Mouse (Mus musculus): ENCODE measurements around the gene Mitf. TPM values are rescaled to one million over a fixed set of nuclear protein-coding genes. Genes with fewer than 3 reads are reported as not detected.

Gene Mitf
- polyA plus RNA-seq, 1 experiment from 2014 or later: 2.6 TPM

DNA sequence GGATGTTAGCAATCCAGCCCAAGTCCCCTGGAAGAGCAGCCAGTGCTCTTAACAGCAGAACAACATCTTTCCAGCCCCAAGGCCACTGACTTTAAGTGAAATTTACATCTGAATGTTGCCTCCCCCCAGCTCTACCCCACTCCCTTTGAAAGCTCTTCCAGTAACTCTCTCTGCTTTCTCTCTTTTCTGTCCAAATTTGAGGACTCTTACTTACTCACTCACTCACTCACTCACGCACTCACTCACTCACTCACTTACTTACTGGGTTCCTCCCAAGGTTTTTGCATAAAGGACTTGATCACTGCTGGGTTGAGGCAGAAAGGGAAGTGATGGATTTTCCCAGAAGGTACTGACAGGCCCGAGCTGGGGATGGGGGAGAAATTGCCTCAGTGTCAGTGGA, 154.9 kb downstream of the Mitf start:
- H3K27ac ChIP-seq (replicated peaks): no peak overlapping the region
- no peak for DNase-seq (ENCODE audit: low spot score)
- WGBS: 34% methylated on average over 2 of the region's 2 CpGs

DNA sequence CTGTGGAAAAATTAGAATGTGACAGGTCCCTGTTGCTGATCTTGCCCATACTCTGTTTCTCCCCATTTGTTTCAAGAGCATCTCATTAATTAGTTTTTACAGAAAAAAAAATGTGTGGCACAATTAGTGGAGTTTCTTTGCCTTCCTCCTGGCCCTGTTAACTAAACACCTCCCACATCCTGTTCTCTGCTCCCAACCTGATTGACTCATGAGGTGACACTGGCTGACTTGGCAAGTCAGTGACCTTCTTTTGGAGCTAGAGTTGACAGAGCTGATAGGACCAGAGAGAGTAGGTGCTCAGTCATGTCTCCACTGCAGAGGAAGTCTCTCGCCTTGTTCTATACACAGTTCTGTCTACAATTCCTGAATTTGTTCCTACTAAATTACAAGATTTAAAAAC, 155.5 kb downstream of the Mitf start:
- Histone ChIP-seq H3K27me3 (replicated peaks; ENCODE audit: low read depth, poor library complexity, severe bottlenecking) (no peaks in the 10 kb centered on the region), H3K27ac (replicated peaks) (no peak overlapping the region), H3K36me3 (replicated peaks) (no peaks in the 10 kb centered on the region), H3K9me3 (no peaks in the 10 kb centered on the region), H3K4me1 (peaks cover 14% of the 10 kb centered on the region; the same call in 1 of the 2 replicates), H3K4me3 (no peak overlapping the region)
- 82% methylated on average over 1 of the region's 1 CpGs for WGBS
- no peak for DNase-seq (ENCODE audit: low spot score)

More for the DNA sequence above, 154.9 kb downstream of the Mitf start:
- Histone ChIP-seq H3K4me1 (peaks cover 14% of the 10 kb centered on the region; the same call in 1 of the 2 replicates), H3K27me3 (replicated peaks; ENCODE audit: low read depth, poor library complexity, severe bottlenecking) (no peaks in the 10 kb centered on the region), H3K9me3 (no peaks in the 10 kb centered on the region), H3K4me3 (no peak overlapping the region), H3K36me3 (replicated peaks) (no peaks in the 10 kb centered on the region)

DNA sequence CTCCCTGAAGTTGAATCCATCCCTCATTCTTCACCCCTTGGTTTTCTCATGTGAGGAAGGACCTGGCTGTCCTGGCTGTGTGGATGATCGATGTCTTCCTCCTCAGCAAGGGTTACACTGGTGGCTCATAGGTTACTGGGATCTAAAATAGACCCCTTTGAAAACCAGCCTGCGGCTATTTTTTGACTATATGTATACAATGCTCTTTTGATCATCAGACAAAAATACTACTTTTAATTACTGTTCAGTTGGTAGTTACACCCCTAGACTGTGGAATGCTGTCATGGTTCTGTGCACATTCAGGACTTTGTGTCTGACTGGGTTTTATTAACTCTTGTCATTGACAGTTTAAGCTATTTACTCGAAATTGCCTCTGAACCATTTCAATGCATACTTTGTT, 157.9 kb downstream of the Mitf start:
- DNase-seq (ENCODE audit: low spot score): no peak
- H3K9me3 ChIP-seq: no peaks in the 10 kb centered on the region
- WGBS: 65% methylated on average over 3 of the region's 3 CpGs

GRCm38 (mm10) chr6:97981668-97982067, 174.8 kb downstream of the Mitf start:
- no peak overlapping the region for H3K4me3 ChIP-seq
- no peaks in the 10 kb centered on the region for H3K27me3 ChIP-seq (replicated peaks; ENCODE audit: low read depth, poor library complexity, severe bottlenecking)
- no peaks in the 10 kb centered on the region for H3K4me1 ChIP-seq
- 53% methylated on average over 9 of the region's 9 CpGs for WGBS
- no peak for DNase-seq (ENCODE audit: low spot score)
- no peak overlapping the region for H3K27ac ChIP-seq (replicated peaks)
- H3K36me3 ChIP-seq (replicated peaks): no peaks in the 10 kb centered on the region
- H3K9me3 ChIP-seq: no peaks in the 10 kb centered on the region

More for the DNA sequence above, 157.9 kb downstream of the Mitf start:
- Histone ChIP-seq H3K4me1 (peaks cover 14% of the 10 kb centered on the region; the same call in 1 of the 2 replicates), H3K4me3 (no peak overlapping the region), H3K36me3 (replicated peaks) (no peaks in the 10 kb centered on the region), H3K27ac (replicated peaks) (no peak overlapping the region), H3K27me3 (replicated peaks; ENCODE audit: low read depth, poor library complexity, severe bottlenecking) (no peaks in the 10 kb centered on the region)

DNA sequence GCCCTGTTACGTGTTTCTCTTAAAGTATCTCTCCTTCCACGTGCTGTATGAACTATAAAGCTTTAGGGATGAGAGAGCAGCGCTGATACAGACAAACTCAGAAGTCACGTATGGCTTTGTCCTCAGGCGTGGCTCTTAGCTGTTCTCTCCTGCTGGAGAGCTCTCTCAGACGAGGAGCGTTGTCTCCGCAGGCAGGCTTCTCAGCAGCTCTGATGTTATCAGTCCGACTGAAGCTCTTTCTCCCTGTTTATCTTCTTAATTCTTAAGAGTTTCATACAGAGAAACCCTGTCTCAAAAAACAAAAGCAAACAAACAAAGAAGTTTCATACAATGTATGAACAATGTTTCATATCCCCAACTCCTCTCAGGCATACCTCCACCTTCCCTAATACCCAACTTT, 178.8 kb downstream of the Mitf start:
- H3K4me1 ChIP-seq: no peaks in the 10 kb centered on the region; the same call in 1 of the 2 replicates
- H3K27ac ChIP-seq (replicated peaks): no peak overlapping the region
- H3K27me3 ChIP-seq (replicated peaks; ENCODE audit: low read depth, poor library complexity, severe bottlenecking): no peaks in the 10 kb centered on the region
- no peaks in the 10 kb centered on the region for H3K36me3 ChIP-seq (replicated peaks)
- WGBS: 76% methylated on average over 9 of the region's 9 CpGs
- no peak overlapping the region for H3K4me3 ChIP-seq
- no peaks in the 10 kb centered on the region for H3K9me3 ChIP-seq
- DNase-seq (ENCODE audit: low spot score): no peak

- H3K9me3 ChIP-seq: no peaks in the 10 kb centered on the region
- H3K36me3 ChIP-seq (replicated peaks): no peaks in the 10 kb centered on the region
- no peak overlapping the region for H3K27ac ChIP-seq (replicated peaks)
- no peaks in the 10 kb centered on the region; the same call in 1 of the 2 replicates for H3K4me1 ChIP-seq
- 78% methylated on average over 3 of the region's 3 CpGs for WGBS
- H3K4me3 ChIP-seq: no peak overlapping the region
- no peak for DNase-seq (ENCODE audit: low spot score)
- H3K27me3 ChIP-seq (replicated peaks; ENCODE audit: low read depth, poor library complexity, severe bottlenecking): no peaks in the 10 kb centered on the region
Measured at GRCm38 (mm10) chr6:97986417-97986816, 179.6 kb downstream of the Mitf start.

- Histone ChIP-seq H3K36me3 (replicated peaks) (no peaks in the 10 kb centered on the region), H3K4me3 (no peak overlapping the region), H3K9me3 (no peaks in the 10 kb centered on the region), H3K27ac (replicated peaks) (no peak overlapping the region), H3K27me3 (replicated peaks; ENCODE audit: low read depth, poor library complexity, severe bottlenecking) (no peaks in the 10 kb centered on the region), H3K4me1 (peaks cover 3% of the 10 kb centered on the region; the same call in 1 of the 2 replicates)
- 93% methylated on average over 12 of the region's 12 CpGs for WGBS
- no peak for DNase-seq (ENCODE audit: low spot score)
Measured at GRCm38 (mm10) chr6:97993507-97993906, 186.7 kb downstream of the Mitf start.

DNA sequence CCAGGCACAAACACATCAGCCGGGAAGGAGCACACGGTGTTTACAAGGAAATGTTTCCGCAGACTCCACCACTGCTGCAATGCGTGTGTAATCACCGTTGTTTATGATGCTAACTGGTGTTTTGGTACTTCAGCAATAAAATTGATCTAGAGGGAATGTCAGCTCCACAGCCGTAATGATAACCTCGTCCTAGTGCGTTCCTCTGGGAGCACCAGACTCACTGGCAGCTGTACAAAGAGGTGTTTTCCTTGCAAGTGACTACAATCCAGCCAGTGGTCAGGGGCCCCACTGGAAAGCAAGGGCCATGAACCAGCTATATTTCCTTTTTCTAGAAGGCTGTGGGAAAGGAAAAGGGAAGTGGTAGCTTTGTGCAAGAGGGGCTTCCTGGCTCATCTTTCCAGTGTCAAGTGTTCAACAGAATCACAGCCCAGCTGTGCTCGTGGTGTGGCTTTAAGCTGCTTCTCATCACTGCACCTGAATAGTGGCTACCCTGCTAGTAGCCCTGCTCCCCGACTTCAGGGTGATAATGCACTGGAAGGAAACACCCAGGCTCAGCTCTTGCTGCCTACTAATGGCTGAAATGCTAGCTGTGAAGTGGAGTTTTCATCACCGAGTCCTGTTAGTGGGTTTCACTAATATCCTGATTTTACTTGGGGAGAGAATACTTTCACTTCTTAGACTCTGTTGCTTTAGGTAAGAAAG, 188.9 kb downstream of the Mitf start:
- WGBS: 80% methylated on average over 11 of the region's 11 CpGs

DNA sequence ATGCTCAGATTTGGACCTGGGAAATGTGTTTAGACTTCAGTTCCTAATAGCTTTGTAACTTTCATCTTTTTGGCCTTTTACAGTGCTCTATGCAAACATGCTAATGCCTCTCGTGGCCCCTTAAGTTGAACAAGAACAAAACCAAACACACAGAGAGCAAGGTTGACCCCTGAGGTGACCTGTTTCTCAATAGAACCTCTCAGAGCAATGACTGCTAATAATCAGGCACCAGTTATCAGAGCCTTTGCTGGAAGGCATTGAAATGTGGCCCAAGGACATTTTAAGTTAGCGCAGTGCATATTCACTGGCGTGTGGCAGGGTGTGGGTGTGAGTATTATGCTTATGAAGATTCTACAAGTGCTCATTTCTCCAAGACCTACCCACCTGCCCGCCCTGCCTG, 194.7 kb downstream of the Mitf start:
- DNase-seq (ENCODE audit: low spot score): no peak
- 41% methylated on average over 4 of the region's 4 CpGs for WGBS
- H3K27ac ChIP-seq (replicated peaks): no peak overlapping the region

More for the DNA sequence above, 188.9 kb downstream of the Mitf start:
- peaks cover 3% of the 10 kb centered on the region; the same call in 1 of the 2 replicates for H3K4me1 ChIP-seq
- no peaks in the 10 kb centered on the region for H3K9me3 ChIP-seq
- DNase-seq (ENCODE audit: low spot score): no peak
- no peak overlapping the region for H3K4me3 ChIP-seq
- no peaks in the 10 kb centered on the region for H3K27me3 ChIP-seq (replicated peaks; ENCODE audit: low read depth, poor library complexity, severe bottlenecking)
- H3K27ac ChIP-seq (replicated peaks): no peak overlapping the region
- H3K36me3 ChIP-seq (replicated peaks): no peaks in the 10 kb centered on the region

DNA sequence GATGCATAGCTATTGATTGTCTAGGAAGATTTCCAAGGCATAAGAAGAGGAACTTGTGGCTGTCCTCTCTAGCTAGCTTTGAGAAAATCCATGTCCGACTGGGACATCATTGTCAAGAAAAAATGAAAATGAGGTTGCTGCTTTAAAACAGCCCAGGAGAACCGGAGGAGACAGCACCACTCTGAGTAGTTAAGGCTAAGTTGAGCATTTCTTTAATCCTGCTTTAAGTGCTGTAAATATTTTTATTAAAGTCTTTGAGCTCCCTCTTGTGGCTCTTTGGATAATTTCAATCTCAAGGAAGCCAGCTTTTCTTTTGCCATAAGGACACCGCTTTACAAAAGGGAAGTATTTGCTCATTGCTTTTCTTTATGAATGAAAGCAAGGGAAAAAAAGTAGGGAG, 196.3 kb downstream of the Mitf start:
- H3K27ac ChIP-seq (replicated peaks): no peak overlapping the region
- WGBS: 29% methylated on average over 3 of the region's 3 CpGs
- 0 out of 2 replicates have a peak, but pooled peaks cover 4% of the 10 kb centered on the region for H3K27me3 ChIP-seq (replicated peaks; ENCODE audit: low read depth, poor library complexity, severe bottlenecking)
- H3K36me3 ChIP-seq (replicated peaks): no peaks in the 10 kb centered on the region
- no peaks in the 10 kb centered on the region for H3K9me3 ChIP-seq
- DNase-seq (ENCODE audit: low spot score): no peak
- H3K4me1 ChIP-seq: peaks cover 7% of the 10 kb centered on the region
- H3K4me3 ChIP-seq: no peak overlapping the region

More for the DNA sequence above, 194.7 kb downstream of the Mitf start:
- peaks cover 7% of the 10 kb centered on the region for H3K4me1 ChIP-seq
- 0 out of 2 replicates have a peak, but pooled peaks cover 4% of the 10 kb centered on the region for H3K27me3 ChIP-seq (replicated peaks; ENCODE audit: low read depth, poor library complexity, severe bottlenecking)
- H3K4me3 ChIP-seq: no peak overlapping the region
- no peaks in the 10 kb centered on the region for H3K36me3 ChIP-seq (replicated peaks)
- no peaks in the 10 kb centered on the region for H3K9me3 ChIP-seq

DNA sequence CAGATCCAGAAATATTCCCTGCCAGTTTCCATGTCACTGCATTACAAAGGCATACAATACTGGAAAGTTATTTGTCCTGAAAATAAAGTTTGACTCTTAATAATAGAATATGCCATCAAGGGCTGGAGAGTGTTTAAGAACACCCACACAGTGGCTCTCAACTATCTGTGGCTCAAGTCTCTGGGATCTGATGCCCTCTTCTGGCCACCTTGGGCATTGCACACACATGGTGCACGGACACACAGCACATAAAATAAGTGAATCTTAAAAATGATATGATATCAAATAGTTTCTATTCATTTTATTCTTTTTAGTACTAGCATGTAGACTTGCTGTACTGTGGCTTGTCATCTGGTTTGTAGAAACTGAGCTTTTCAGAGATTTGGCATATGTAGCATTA, 198.7 kb downstream of the Mitf start:
- Histone ChIP-seq H3K4me3 (no peak overlapping the region), H3K4me1 (peaks cover 7% of the 10 kb centered on the region), H3K27me3 (replicated peaks; ENCODE audit: low read depth, poor library complexity, severe bottlenecking) (0 out of 2 replicates have a peak, but pooled peaks cover 4% of the 10 kb centered on the region), H3K27ac (replicated peaks) (no peak overlapping the region), H3K36me3 (replicated peaks) (no peaks in the 10 kb centered on the region), H3K9me3 (no peaks in the 10 kb centered on the region)
- DNase-seq (ENCODE audit: low spot score): peak; percentile 42
- 75% methylated on average over 1 of the region's 1 CpGs for WGBS

DNA sequence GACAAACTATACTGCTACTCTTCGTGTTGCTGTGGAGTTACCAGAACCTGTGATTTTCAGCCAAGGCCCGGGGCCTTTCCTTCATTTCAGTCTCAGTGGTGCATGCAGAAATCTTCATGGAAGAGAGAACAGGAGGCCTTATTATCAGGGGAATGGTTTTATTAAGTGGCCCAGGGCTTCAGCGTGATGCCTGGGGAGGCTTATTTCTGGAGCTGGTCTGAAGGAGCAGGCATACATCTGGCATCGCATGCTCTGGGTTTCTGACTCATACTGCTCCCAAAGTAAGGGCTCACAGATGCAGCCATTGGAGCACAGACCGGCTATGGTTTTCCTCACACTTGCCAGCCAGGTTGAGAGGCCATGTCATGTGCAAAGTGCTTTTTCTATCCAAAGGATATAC, 208.2 kb downstream of the Mitf start:
- DNase-seq (ENCODE audit: low spot score): no peak
- 90% methylated on average over 5 of the region's 5 CpGs for WGBS

GRCm38 (mm10) chr6:98015819-98016218, 209.0 kb downstream of the Mitf start:
- 86% methylated on average over 5 of the region's 5 CpGs for WGBS

More for the DNA sequence above, 208.2 kb downstream of the Mitf start:
- Histone ChIP-seq H3K9me3 (no peaks in the 10 kb centered on the region), H3K4me3 (no peak overlapping the region), H3K4me1 (no peaks in the 10 kb centered on the region), H3K36me3 (replicated peaks) (no peaks in the 10 kb centered on the region), H3K27ac (replicated peaks) (no peak overlapping the region), H3K27me3 (replicated peaks; ENCODE audit: low read depth, poor library complexity, severe bottlenecking) (no peaks in the 10 kb centered on the region)

More at GRCm38 (mm10) chr6:98015819-98016218, 209.0 kb downstream of the Mitf start:
- H3K4me3 ChIP-seq: no peak overlapping the region
- H3K4me1 ChIP-seq: no peaks in the 10 kb centered on the region
- no peaks in the 10 kb centered on the region for H3K9me3 ChIP-seq
- no peak overlapping the region for H3K27ac ChIP-seq (replicated peaks)
- H3K27me3 ChIP-seq (replicated peaks; ENCODE audit: low read depth, poor library complexity, severe bottlenecking): no peaks in the 10 kb centered on the region
- H3K36me3 ChIP-seq (replicated peaks): no peaks in the 10 kb centered on the region
- no peak for DNase-seq (ENCODE audit: low spot score)
